Mouse (Mus musculus) erythroblast, embryonic 14.5 days (primary cell): Measurements from ENCODE around the gene Fli1.

Source experiments
- GATA1 ChIP-seq: IDR thresholded peaks from 2 replicates; pipeline ENCODE4 v1.6.1; 2012; ENCODE audit warnings: low read length, inconsistent platforms, mixed read lengths
- TAL1 ChIP-seq: IDR thresholded peaks from 3 replicates; pipeline ENCODE4 v1.6.1; 2012; ENCODE audit warnings: low read length, inconsistent platforms, mixed read lengths

DNA sequence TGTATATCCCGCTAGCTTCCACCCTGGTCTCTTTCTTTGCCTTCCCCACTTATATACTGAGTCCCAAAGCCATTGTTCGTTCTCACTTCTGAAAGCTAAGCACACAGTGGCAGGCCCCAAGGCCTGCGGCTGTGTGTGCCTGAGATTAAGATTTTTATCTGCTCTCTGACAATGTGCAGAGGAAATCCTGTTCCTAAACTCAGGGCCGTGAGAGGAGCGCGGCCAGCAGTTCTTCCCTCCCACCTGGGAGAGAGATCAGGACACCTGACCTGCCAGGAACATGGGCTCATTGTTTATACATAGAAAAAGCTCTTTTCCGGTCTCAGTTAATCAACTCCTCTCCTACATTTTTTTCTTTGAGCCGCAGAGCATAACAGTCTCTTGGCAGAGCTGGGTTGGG lies 36.5 kb downstream of the Fli1 start:
- TF ChIP-seq TAL1 = no peak
- no peak for TF ChIP-seq GATA1
